Mouse (Mus musculus) bone marrow, adult 2 months (tissue): Measurements from ENCODE around the gene Tnfsf13b. TPM values are rescaled to one million over a fixed set of nuclear protein-coding genes. Genes with fewer than 3 reads are reported as not detected.

ENCODE experiments used
- H3K27ac ChIP-seq: fragments of 200-500 bp; 2 replicates; pipeline ENCODE4 v1.5.1; 2012; ENCODE audit warnings: low read depth, mild to moderate bottlenecking, control low read depth, inconsistent platforms, low read length; ENCODE audit not compliant: control insufficient read depth, poor library complexity, insufficient read depth
- H3K4me1 ChIP-seq: fragments of 200-500 bp; 2 replicates; pipeline ENCODE4 v1.6.1; 2011; ENCODE audit warnings: low read length; ENCODE audit not compliant: control insufficient read depth, insufficient read depth
- H3K4me3 ChIP-seq: fragments of 200-500 bp; replicated peaks from 2 replicates; pipeline ENCODE3; 2011; ENCODE audit warnings: mild to moderate bottlenecking, low read depth, low read length, control low read depth; ENCODE audit not compliant: control insufficient read depth
- CTCF ChIP-seq: fragments of 200-500 bp; IDR thresholded peaks from 2 replicates; pipeline ENCODE4 v1.5.1; 2011; ENCODE audit warnings: low read length, control low read depth; ENCODE audit not compliant: control insufficient read depth, insufficient read depth
- POLR2A ChIP-seq: fragments of 200-500 bp; IDR thresholded peaks from 2 replicates; pipeline ENCODE4 v1.6.1; 2011; ENCODE audit warnings: low read depth, mild to moderate bottlenecking, control low read depth, low read length, borderline replicate concordance; ENCODE audit not compliant: control insufficient read depth
- WGBS: fragments of 180-500 bp; shearing (Covaris S2); methylation state at CpG from one replicate; pipeline ENCODE4 v1.1.7; 2018; 5-methylcytosine and 5-hydroxymethylcytosine counted together
- polyA plus RNA-seq: library from polyadenylated mRNA; stranded (reverse); fragments of >200 nt; gene quantifications from 2 replicates; pipeline ENCODE4 v1.2.4, GENCODE M21; 2011; ENCODE audit warnings: low replicate concordance; ENCODE audit not compliant: missing spikeins, insufficient read depth, insufficient read length

Tnfsf13b gene
- polyA plus RNA-seq, 1 experiment = 21.4 TPM

DNA sequence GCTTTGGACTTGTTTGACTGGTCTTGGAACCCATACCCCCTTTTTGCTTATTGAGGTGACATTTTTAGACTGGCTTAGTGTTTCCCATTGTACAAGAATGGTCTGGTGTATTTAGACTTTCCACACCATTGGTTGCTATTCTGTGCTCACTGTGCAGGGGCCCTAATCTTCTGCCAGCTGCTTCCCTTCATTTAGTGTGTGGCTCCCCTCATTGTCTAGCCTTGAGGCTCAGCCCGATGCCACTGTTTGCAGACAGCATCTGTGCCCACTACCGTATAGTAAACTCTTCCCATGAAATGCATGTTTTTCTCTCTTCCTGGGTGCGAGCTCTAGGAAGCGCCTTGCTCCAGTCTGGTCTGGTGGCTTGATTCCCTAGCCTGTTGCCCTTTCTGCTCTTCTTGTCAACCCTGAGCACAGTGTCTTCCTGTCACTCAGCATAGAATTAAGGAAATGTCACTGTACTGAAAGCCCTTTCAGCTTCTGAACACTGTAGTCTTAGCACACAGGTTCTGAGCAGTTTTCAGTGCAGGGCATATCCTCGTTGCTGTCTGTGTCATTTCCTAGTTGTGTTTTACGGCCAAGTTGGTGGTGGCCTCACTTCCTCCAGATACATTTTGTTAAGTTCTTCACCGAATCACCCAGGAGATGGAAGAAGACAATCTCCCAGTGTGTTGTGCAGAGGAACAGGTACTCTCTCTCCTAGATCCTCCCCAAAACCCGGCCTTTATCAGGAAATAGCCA is 24.2 kb downstream of the Tnfsf13b start:
- TF ChIP-seq POLR2A (no peak), CTCF (no peak)
- 25% methylated on average over 8 of the region's 8 CpGs for WGBS
- Histone ChIP-seq H3K4me1 (peaks cover 2% of the 10 kb centered on the region; the same call in 1 of the 2 replicates), H3K4me3 (no peak overlapping the region), H3K27ac (peak overlapping the region; percentile 73)

DNA sequence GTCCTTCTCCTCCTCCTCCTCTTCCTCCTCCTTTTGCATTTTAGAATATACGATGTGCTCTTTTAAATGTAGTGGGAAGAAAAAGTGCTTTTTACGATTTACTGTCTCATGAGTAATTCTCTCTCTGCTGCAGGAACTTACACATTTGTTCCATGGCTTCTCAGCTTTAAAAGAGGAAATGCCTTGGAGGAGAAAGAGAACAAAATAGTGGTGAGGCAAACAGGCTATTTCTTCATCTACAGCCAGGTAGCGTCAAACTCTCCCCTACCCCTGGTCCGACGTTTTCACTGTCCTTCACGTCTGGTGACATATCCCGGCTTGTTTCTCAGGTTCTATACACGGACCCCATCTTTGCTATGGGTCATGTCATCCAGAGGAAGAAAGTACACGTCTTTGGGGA is 24.9 kb downstream of the Tnfsf13b start:
- peak overlapping the region; percentile 73 for H3K27ac ChIP-seq
- H3K4me1 ChIP-seq = peaks cover 2% of the 10 kb centered on the region; the same call in 1 of the 2 replicates
- H3K4me3 ChIP-seq = no peak overlapping the region
- no peak for TF ChIP-seq POLR2A
- no peak for TF ChIP-seq CTCF
- 38% methylated on average over 9 of the region's 9 CpGs for WGBS

GRCm38 (mm10) chr8:10040866-10041265 is 34.6 kb downstream of the Tnfsf13b start:
- TF ChIP-seq POLR2A (no peak), CTCF (no peak)
- no peak overlapping the region for H3K27ac ChIP-seq
- no peak overlapping the region for H3K4me3 ChIP-seq
- H3K4me1 ChIP-seq = no peaks in the 10 kb centered on the region
- 57% methylated on average over 3 of the region's 3 CpGs for WGBS

- no peak overlapping the region for H3K27ac ChIP-seq
- H3K4me3 ChIP-seq = no peak overlapping the region
- 49% methylated on average over 13 of the region's 13 CpGs for WGBS
- no peaks in the 10 kb centered on the region for H3K4me1 ChIP-seq
- TF ChIP-seq CTCF (no peak), POLR2A (no peak)
Measured at GRCm38 (mm10) chr8:10043842-10044510, 37.7 kb downstream of the Tnfsf13b start.

DNA sequence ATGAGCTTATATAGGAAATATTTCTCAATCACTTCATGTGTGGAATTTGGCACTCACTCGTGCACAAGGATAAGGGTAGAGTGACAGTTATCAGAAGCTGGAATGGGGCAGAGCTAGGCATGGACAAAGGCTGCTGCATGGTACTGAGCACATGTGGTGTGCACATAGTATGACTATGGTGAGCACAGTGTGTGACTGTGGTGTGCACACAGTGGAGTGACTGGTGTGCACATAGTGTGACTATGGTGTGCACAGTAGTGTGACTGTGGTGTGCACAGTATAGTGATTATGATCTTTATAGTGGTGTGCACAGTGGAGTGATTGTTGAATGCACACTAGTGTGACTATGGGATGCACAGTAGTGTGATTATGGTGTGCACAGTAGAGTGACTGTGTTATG is 39.5 kb downstream of the Tnfsf13b start:
- Histone ChIP-seq H3K27ac (no peak overlapping the region), H3K4me1 (no peaks in the 10 kb centered on the region), H3K4me3 (no peak overlapping the region)
- no peak for TF ChIP-seq CTCF
- TF ChIP-seq POLR2A = no peak
- WGBS = 64% methylated on average over 1 of the region's 1 CpGs

DNA sequence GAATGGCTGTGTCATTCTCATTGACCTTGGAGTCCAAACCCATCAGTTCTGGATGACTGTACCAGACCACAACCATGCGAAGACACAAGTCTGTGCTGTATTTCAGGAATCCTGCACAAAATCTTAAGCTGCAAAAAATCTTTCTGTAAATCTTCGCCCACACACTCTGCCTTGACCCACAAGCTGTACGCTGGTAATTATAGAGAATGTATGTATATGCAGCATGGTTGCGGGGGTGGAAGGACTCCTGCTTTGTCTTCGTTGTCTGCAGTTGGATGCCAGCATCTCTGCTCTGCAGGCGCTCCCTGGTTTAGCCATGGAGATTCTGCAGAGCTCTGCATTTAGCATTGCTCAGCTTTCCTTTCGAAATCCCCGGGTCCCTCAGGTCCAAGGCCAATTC is 42.9 kb downstream of the Tnfsf13b start:
- TF ChIP-seq CTCF (no peak), POLR2A (no peak)
- Histone ChIP-seq H3K27ac (no peak overlapping the region), H3K4me3 (no peak overlapping the region), H3K4me1 (no peaks in the 10 kb centered on the region)
- WGBS = 74% methylated on average over 8 of the region's 8 CpGs

DNA sequence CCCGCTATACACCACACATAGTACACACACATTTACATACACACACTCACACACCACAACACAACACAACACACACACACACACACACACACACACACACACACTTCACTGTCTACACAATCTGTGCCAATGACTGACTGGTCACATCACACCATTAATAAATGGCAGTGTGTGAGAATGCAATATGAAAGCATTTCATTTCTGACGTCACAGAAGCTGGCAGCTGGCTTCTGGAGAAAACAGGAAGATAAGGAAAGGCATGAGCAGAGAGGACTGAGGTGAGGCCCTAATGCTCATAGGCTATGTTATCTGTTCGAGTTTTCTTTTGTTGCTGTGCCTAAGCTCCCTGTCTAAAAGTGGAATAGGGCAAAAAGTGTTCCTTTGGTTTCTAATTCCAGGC is 45.3 kb downstream of the Tnfsf13b start:
- no peak for TF ChIP-seq POLR2A
- no peak for TF ChIP-seq CTCF
- no peak overlapping the region for H3K4me3 ChIP-seq
- H3K4me1 ChIP-seq = no peaks in the 10 kb centered on the region
- no peak overlapping the region for H3K27ac ChIP-seq
- 38% methylated on average over 3 of the region's 3 CpGs for WGBS

DNA sequence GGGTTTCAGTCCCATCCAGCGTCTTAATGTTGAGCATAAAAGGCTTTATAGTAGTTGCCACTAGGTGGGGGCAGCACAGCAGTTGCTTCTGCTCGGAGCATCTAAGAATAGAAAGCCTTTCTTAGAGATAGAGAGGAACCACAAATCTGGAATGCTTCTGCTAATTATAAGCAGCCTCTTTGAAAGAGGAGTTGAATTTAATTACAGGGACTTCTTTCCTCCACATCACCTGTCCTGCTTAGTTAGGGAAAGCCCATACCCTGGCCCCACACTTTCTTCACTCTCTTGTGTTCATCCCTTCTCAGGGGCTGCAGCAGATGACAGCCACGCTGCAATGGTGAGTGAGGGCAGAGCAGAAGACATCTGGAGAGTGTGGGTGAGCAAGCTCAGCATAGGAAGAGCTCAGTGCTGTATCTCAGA is 47.3 kb downstream of the Tnfsf13b start:
- TF ChIP-seq CTCF (no peak), POLR2A (no peak)
- Histone ChIP-seq H3K4me1 (no peaks in the 10 kb centered on the region), H3K27ac (no peak overlapping the region), H3K4me3 (no peak overlapping the region)
- WGBS = 13% methylated on average over 3 of the region's 3 CpGs

DNA sequence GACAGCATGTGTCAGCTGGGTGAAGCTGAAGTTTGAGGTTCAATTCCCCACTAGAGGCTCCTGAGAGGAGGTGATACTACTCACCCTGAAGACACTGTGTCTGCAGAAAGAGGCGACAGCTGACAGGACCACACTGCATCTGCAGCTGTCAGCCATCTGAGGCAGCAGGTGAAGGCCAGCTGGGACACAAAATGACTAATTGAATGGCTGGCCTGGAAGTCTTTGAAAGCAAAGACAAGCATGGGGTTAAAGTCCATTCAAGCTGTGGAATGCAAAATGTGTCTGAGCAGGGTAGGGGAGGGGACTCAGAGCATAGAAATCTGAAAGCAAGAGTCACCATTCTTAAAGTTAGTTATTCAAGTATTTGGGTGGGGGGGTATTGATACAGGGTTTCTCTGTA is 54.7 kb downstream of the Tnfsf13b start:
- H3K4me1 ChIP-seq = no peaks in the 10 kb centered on the region
- TF ChIP-seq POLR2A = no peak
- no peak for TF ChIP-seq CTCF
- H3K27ac ChIP-seq = no peak overlapping the region
- H3K4me3 ChIP-seq = no peak overlapping the region
- 63% methylated on average over 1 of the region's 1 CpGs for WGBS
